Mouse (Mus musculus) liver, embryonic 15.5 days (tissue): ENCODE results near the gene A930002H24Rik. TPM values are rescaled to one million over a fixed set of nuclear protein-coding genes. Genes with fewer than 3 reads are reported as not detected.

Source experiments
- ATAC-seq: fragments of 200-750 bp; cut with Nextera tagmentation; 2 replicates; pipeline ENCODE4 v1.8.0; 2017; ENCODE audit warnings: moderate number of reproducible peaks, mild to moderate bottlenecking, moderate library complexity; ENCODE audit not compliant: insufficient read depth
- H3K27ac ChIP-seq: fragments of 300-500 bp; sonication (generic); replicated peaks from 2 replicates; pipeline ENCODE4 v1.5.1; 2015; ENCODE audit warnings: mild to moderate bottlenecking, inconsistent platforms
- H3K27me3 ChIP-seq: fragments of 300-500 bp; sonication (generic); 2 replicates; pipeline ENCODE4 v1.6.1; 2015; ENCODE audit warnings: mild to moderate bottlenecking, inconsistent platforms
- H3K36me3 ChIP-seq: fragments of 300-500 bp; sonication (generic); replicated peaks from 2 replicates; pipeline ENCODE4 v1.6.1; 2015; ENCODE audit warnings: moderate library complexity, mild to moderate bottlenecking, inconsistent platforms
- H3K4me1 ChIP-seq: fragments of 300-500 bp; sonication (generic); replicated peaks from 2 replicates; pipeline ENCODE4 v1.6.1; 2015; ENCODE audit warnings: inconsistent platforms
- H3K4me2 ChIP-seq: fragments of 300-500 bp; sonication (generic); 2 replicates; pipeline ENCODE4 v1.6.1; 2015; ENCODE audit warnings: moderate library complexity, mild to moderate bottlenecking, inconsistent platforms
- H3K4me3 ChIP-seq: fragments of 300-500 bp; sonication (generic); replicated peaks from 2 replicates; pipeline ENCODE4 v1.5.1; 2015; ENCODE audit warnings: mild to moderate bottlenecking, inconsistent platforms
- H3K9ac ChIP-seq: fragments of 300-500 bp; sonication (generic); 2 replicates; pipeline ENCODE4 v1.6.1; 2015; ENCODE audit warnings: moderate library complexity, mild to moderate bottlenecking, inconsistent platforms
- H3K9me3 ChIP-seq: fragments of 300-500 bp; sonication (generic); replicated peaks from 2 replicates; pipeline ENCODE4 v1.6.1; 2016; ENCODE audit warnings: inconsistent platforms
- WGBS: fragments of 180-500 bp; shearing (Covaris S2); methylation state at CpG from one replicate; pipeline ENCODE4 v1.1.7; 2015; ENCODE audit warnings: mixed read lengths; ENCODE audit not compliant: insufficient replicate concordance; 5-methylcytosine and 5-hydroxymethylcytosine counted together
- polyA plus RNA-seq: library from polyadenylated mRNA; unstranded; fragments of >200 nt; fragmentation: Nextera tagmentation; extraction: Ambion mirVana; gene quantifications from 2 replicates; pipeline ENCODE4 v1.2.1, GENCODE M21; 2015

A930002H24Rik gene
- polyA plus RNA-seq, 1 experiment from 2014 or later, result 0.39 TPM

GRCm38 (mm10) chr17:63836223-63836622 is 27.4 kb downstream of the A930002H24Rik start:
- H3K4me3 ChIP-seq, result no peak overlapping the region
- H3K9me3 ChIP-seq, result no peaks in the 10 kb centered on the region
- WGBS, result 66% methylated on average over 2 of the region's 2 CpGs
- no peak overlapping the region for H3K27ac ChIP-seq
- no peak for ATAC-seq
- H3K36me3 ChIP-seq, result no peaks in the 10 kb centered on the region
- H3K9ac ChIP-seq, result no peak overlapping the region
- H3K27me3 ChIP-seq, result no peaks in the 10 kb centered on the region
- no peak overlapping the region for H3K4me2 ChIP-seq
- H3K4me1 ChIP-seq, result no peaks in the 10 kb centered on the region

- H3K27ac ChIP-seq, result no peak overlapping the region
- H3K27me3 ChIP-seq, result no peaks in the 10 kb centered on the region
- no peak overlapping the region for H3K9ac ChIP-seq
- 33% methylated on average over 4 of the region's 4 CpGs for WGBS
- H3K4me1 ChIP-seq, result no peaks in the 10 kb centered on the region
- H3K4me3 ChIP-seq, result no peak overlapping the region
- no peak overlapping the region for H3K4me2 ChIP-seq
- ATAC-seq, result no peak
- no peaks in the 10 kb centered on the region for H3K36me3 ChIP-seq
- H3K9me3 ChIP-seq, result no peaks in the 10 kb centered on the region
These were observed 32.0 kb downstream of the A930002H24Rik start for GRCm38 (mm10) chr17:63831550-63831949.

GRCm38 (mm10) chr17:63828561-63829332 is 34.8 kb downstream of the A930002H24Rik start:
- H3K9me3 ChIP-seq, result no peaks in the 10 kb centered on the region
- no peaks in the 10 kb centered on the region for H3K36me3 ChIP-seq
- H3K4me3 ChIP-seq, result no peak overlapping the region
- H3K4me1 ChIP-seq, result no peaks in the 10 kb centered on the region
- no peak overlapping the region for H3K9ac ChIP-seq
- no peak for ATAC-seq
- WGBS, result 45% methylated on average over 5 of the region's 5 CpGs
- no peaks in the 10 kb centered on the region for H3K27me3 ChIP-seq
- no peak overlapping the region for H3K27ac ChIP-seq
- H3K4me2 ChIP-seq, result no peak overlapping the region

- Histone ChIP-seq H3K4me1 (no peaks in the 10 kb centered on the region), H3K9ac (no peak overlapping the region), H3K27ac (no peak overlapping the region), H3K36me3 (no peaks in the 10 kb centered on the region), H3K27me3 (no peaks in the 10 kb centered on the region), H3K4me3 (no peak overlapping the region), H3K9me3 (no peaks in the 10 kb centered on the region), H3K4me2 (no peak overlapping the region)
- 24% methylated on average over 7 of the region's 7 CpGs for WGBS
- no peak for ATAC-seq
These were observed 36.8 kb downstream of the A930002H24Rik start for GRCm38 (mm10) chr17:63826767-63827166.

- H3K9ac ChIP-seq, result no peak overlapping the region
- H3K27ac ChIP-seq, result no peak overlapping the region
- WGBS, result 69% methylated on average over 8 of the region's 8 CpGs
- no peaks in the 10 kb centered on the region for H3K27me3 ChIP-seq
- no peak for ATAC-seq
- H3K4me1 ChIP-seq, result no peaks in the 10 kb centered on the region
- no peak overlapping the region for H3K4me3 ChIP-seq
- H3K9me3 ChIP-seq, result no peaks in the 10 kb centered on the region
- no peak overlapping the region for H3K4me2 ChIP-seq
- H3K36me3 ChIP-seq, result no peaks in the 10 kb centered on the region
These were observed 37.4 kb downstream of the A930002H24Rik start for GRCm38 (mm10) chr17:63826196-63826595.

- Histone ChIP-seq H3K27me3 (no peaks in the 10 kb centered on the region), H3K9me3 (no peaks in the 10 kb centered on the region), H3K36me3 (no peaks in the 10 kb centered on the region), H3K4me1 (no peaks in the 10 kb centered on the region), H3K4me3 (no peak overlapping the region), H3K9ac (no peak overlapping the region), H3K4me2 (no peak overlapping the region), H3K27ac (no peak overlapping the region)
- no peak for ATAC-seq
- WGBS, result 62% methylated on average over 4 of the region's 4 CpGs
These were observed 39.5 kb downstream of the A930002H24Rik start for GRCm38 (mm10) chr17:63824141-63824540.

- H3K27ac ChIP-seq, result no peak overlapping the region
- no peak overlapping the region for H3K9ac ChIP-seq
- H3K4me3 ChIP-seq, result no peak overlapping the region
- no peaks in the 10 kb centered on the region for H3K36me3 ChIP-seq
- no peaks in the 10 kb centered on the region for H3K9me3 ChIP-seq
- no peaks in the 10 kb centered on the region; the same call in 1 of the 2 replicates for H3K4me1 ChIP-seq
- ATAC-seq, result no peak
- WGBS, result 9% methylated on average over 10 of the region's 10 CpGs
- H3K27me3 ChIP-seq, result no peaks in the 10 kb centered on the region
- H3K4me2 ChIP-seq, result peak overlapping the region; percentile 32
These were observed 45.1 kb downstream of the A930002H24Rik start for GRCm38 (mm10) chr17:63818444-63819027.

GRCm38 (mm10) chr17:63813552-63813951 is 50.0 kb downstream of the A930002H24Rik start:
- Histone ChIP-seq H3K9me3 (no peaks in the 10 kb centered on the region), H3K4me1 (no peaks in the 10 kb centered on the region; the same call in 1 of the 2 replicates), H3K36me3 (no peaks in the 10 kb centered on the region), H3K4me3 (no peak overlapping the region), H3K4me2 (no peak overlapping the region), H3K9ac (no peak overlapping the region), H3K27me3 (no peaks in the 10 kb centered on the region), H3K27ac (no peak overlapping the region)
- ATAC-seq, result no peak
- whole genome bisulfite sequencing, result 61% methylated on average over 6 of the region's 6 CpGs

Other genes starting within 250 kb of the A930002H24Rik start
- 7.8 and 8.0 TPM in 2 replicates for gene Fer, start 729 bp downstream of the A930002H24Rik start, polyA plus RNA-seq